Mouse (Mus musculus) heart, embryonic 15.5 days (tissue): ENCODE results near the gene Prdm10. TPM values are rescaled to one million over a fixed set of nuclear protein-coding genes. Genes with fewer than 3 reads are reported as not detected.

Source experiments
- ATAC-seq: fragments of 200-750 bp; cut with Nextera tagmentation; replicated peaks from 2 replicates; pipeline ENCODE4 v1.8.0; 2017; ENCODE audit warnings: low read depth, moderate TSS enrichment; ENCODE audit not compliant: insufficient number of reproducible peaks, insufficient read depth, low FRiP score
- H3K27ac ChIP-seq: fragments of 300-500 bp; sonication (generic); 2 replicates; pipeline ENCODE4 v1.5.1; 2015; ENCODE audit warnings: mild to moderate bottlenecking, inconsistent platforms
- H3K27me3 ChIP-seq: fragments of 300-500 bp; sonication (generic); 2 replicates; pipeline ENCODE4 v1.6.1; 2015; ENCODE audit warnings: inconsistent platforms
- H3K36me3 ChIP-seq: fragments of 300-500 bp; sonication (generic); 2 replicates; pipeline ENCODE4 v1.6.1; 2015; ENCODE audit warnings: mild to moderate bottlenecking, inconsistent platforms
- H3K4me1 ChIP-seq: fragments of 300-500 bp; sonication (generic); replicated peaks from 2 replicates; pipeline ENCODE4 v1.6.1; 2015; ENCODE audit warnings: inconsistent platforms
- H3K4me2 ChIP-seq: fragments of 300-500 bp; sonication (generic); 2 replicates; pipeline ENCODE4 v1.6.1; 2015; ENCODE audit warnings: inconsistent platforms, mild to moderate bottlenecking, moderate library complexity
- H3K4me3 ChIP-seq: fragments of 300-500 bp; sonication (generic); 2 replicates; pipeline ENCODE4 v1.5.1; 2015; ENCODE audit warnings: mild to moderate bottlenecking, inconsistent platforms
- H3K9ac ChIP-seq: fragments of 300-500 bp; sonication (generic); 2 replicates; pipeline ENCODE4 v1.6.1; 2015; ENCODE audit warnings: mild to moderate bottlenecking, inconsistent platforms
- H3K9me3 ChIP-seq: fragments of 300-500 bp; sonication (generic); replicated peaks from 2 replicates; pipeline ENCODE4 v1.6.1; 2016; ENCODE audit warnings: inconsistent platforms
- WGBS: fragments of 180-500 bp; shearing (Covaris S2); methylation state at CpG from one replicate; pipeline ENCODE4 v1.1.7; 2015; ENCODE audit warnings: mixed read lengths; 5-methylcytosine and 5-hydroxymethylcytosine counted together
- polyA plus RNA-seq: library from polyadenylated mRNA; unstranded; fragments of >200 nt; fragmentation: Nextera tagmentation; extraction: Ambion mirVana; gene quantifications from 2 replicates; pipeline ENCODE4 v1.2.1, GENCODE M21; 2015

Gene Prdm10
- polyA plus RNA-seq, 1 experiment from 2014 or later, result 3.2 TPM

DNA sequence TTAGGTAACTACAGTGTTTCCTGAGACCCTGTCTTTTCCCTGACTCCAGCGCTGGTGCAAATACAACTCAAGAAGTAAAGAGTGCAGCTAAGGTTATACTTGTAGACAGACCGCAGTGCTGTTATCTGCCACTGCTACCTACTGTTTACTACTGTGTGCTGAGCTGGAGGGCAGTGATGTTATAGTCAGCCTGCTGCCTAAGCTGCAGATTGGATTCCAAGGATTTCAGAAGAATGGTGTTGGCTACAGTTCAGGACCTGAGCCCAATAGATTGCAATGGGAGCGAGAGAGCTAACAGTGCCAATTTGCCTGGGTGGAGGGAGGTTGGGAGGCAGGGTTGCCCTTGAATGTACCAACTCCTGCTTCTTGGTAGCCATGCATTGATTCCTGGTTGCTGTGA, 25.5 kb downstream of the Prdm10 start:
- Histone ChIP-seq H3K27ac (no peak overlapping the region), H3K9me3 (no peaks in the 10 kb centered on the region), H3K4me2 (no peak overlapping the region), H3K4me1 (peaks cover 14% of the 10 kb centered on the region), H3K9ac (no peak overlapping the region), H3K27me3 (no peaks in the 10 kb centered on the region), H3K4me3 (no peak overlapping the region), H3K36me3 (no peaks in the 10 kb centered on the region)
- ATAC-seq, result no peak
- 67% methylated on average over 3 of the region's 3 CpGs for WGBS

DNA sequence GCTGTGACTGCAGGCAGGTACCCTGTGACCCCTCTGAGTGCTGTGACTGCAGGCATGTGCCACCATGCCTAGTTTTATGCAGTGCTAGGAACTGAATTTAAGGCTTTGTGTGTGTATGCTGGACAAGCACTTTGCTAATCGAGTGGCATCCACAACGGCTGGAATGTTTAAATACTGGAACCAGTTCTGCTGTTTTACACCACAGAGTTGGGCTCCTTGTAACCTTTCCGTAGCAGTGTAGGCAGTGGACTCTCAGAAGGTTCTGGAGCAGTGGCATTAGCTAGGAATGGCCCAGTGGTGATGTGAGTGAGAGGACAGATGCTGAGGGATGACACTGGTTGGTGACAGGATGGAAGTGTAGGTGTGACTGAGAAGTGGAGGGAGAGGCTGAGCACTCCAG, 26.9 kb downstream of the Prdm10 start:
- H3K4me3 ChIP-seq, result no peak overlapping the region
- no peaks in the 10 kb centered on the region for H3K9me3 ChIP-seq
- WGBS, result 83% methylated on average over 3 of the region's 3 CpGs
- no peaks in the 10 kb centered on the region for H3K27me3 ChIP-seq
- no peak for ATAC-seq
- H3K27ac ChIP-seq, result no peak overlapping the region
- no peak overlapping the region for H3K9ac ChIP-seq
- H3K4me1 ChIP-seq, result 0 out of 2 replicates have a peak, but pooled peaks cover 5% of the 10 kb centered on the region
- no peaks in the 10 kb centered on the region for H3K36me3 ChIP-seq
- no peak overlapping the region for H3K4me2 ChIP-seq

DNA sequence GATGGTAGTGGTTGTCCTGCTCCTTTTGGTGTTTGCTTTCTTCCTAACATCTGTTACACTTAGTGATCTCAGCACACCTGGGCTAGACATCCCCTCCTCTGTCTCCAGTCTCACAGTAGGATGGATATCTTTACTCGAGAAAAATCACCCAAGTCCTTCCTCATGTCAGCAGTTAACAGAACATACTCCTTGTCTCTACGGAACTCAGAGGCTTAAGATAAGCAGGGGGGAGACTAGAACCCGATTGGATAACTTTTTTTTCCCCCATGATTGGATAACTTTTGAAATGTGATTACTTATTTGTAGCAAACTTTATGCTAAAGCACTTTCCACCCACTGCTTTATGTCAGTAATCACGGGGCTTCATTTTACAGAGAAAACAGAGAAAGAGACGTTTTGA, 28.7 kb downstream of the Prdm10 start:
- no peak overlapping the region for H3K4me3 ChIP-seq
- no peaks in the 10 kb centered on the region for H3K36me3 ChIP-seq
- H3K9me3 ChIP-seq, result no peaks in the 10 kb centered on the region
- no peak overlapping the region for H3K4me2 ChIP-seq
- H3K4me1 ChIP-seq, result 0 out of 2 replicates have a peak, but pooled peaks cover 5% of the 10 kb centered on the region
- no peak overlapping the region for H3K9ac ChIP-seq
- 44% methylated on average over 5 of the region's 5 CpGs for WGBS
- ATAC-seq, result no peak
- H3K27ac ChIP-seq, result no peak overlapping the region
- H3K27me3 ChIP-seq, result no peaks in the 10 kb centered on the region

DNA sequence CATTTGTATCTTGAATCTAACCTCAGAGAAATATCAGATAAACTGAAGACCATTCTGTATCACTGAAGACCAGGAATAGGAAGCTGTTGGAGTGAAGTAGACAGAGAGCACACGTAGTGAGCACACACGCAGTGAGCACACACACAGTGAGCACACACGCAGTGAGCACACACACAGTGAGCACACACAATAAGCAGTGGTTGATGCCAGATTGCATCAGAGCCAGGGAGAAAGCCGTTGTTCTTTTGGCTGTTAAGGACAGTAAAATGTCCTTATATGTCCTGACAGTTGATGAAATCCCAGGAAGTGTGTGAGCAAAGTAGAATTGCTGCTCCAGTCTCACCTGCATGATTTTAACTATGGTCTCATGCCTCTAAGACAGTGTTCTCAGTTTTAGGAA, 30.3 kb downstream of the Prdm10 start:
- ATAC-seq, result no peak
- Histone ChIP-seq H3K4me2 (no peak overlapping the region), H3K9ac (no peak overlapping the region), H3K9me3 (no peaks in the 10 kb centered on the region), H3K4me3 (no peak overlapping the region), H3K27me3 (no peaks in the 10 kb centered on the region), H3K27ac (no peak overlapping the region), H3K36me3 (no peaks in the 10 kb centered on the region), H3K4me1 (0 out of 2 replicates have a peak, but pooled peaks cover 5% of the 10 kb centered on the region)
- 86% methylated on average over 4 of the region's 4 CpGs for WGBS

DNA sequence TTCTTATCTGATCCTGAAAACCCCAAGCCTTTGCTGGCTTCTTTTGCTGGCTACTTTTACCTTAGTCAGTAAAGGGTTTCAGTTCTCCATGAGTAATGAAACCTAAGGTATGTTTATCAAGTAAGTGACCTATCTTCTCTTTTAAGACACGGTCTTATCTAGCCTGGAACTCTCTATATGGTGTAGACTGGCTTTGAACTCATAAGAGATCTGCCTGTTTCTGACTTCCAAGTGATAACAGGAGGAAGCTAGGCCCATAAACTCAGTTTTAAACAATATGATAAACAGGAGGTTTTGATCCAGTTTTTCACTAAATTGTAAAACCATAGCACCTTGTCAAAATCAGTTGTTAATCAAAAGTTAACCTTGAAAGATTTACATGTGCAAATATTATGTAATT, 33.5 kb downstream of the Prdm10 start:
- no peak overlapping the region for H3K9ac ChIP-seq
- no peaks in the 10 kb centered on the region for H3K9me3 ChIP-seq
- 0 out of 2 replicates have a peak, but pooled peaks cover under 1% of the 10 kb centered on the region for H3K4me1 ChIP-seq
- H3K36me3 ChIP-seq, result no peaks in the 10 kb centered on the region
- no peak for ATAC-seq
- no peak overlapping the region for H3K27ac ChIP-seq
- H3K4me2 ChIP-seq, result no peak overlapping the region
- 58% methylated on average over 1 of the region's 1 CpGs for WGBS
- no peak overlapping the region for H3K4me3 ChIP-seq
- no peaks in the 10 kb centered on the region for H3K27me3 ChIP-seq

DNA sequence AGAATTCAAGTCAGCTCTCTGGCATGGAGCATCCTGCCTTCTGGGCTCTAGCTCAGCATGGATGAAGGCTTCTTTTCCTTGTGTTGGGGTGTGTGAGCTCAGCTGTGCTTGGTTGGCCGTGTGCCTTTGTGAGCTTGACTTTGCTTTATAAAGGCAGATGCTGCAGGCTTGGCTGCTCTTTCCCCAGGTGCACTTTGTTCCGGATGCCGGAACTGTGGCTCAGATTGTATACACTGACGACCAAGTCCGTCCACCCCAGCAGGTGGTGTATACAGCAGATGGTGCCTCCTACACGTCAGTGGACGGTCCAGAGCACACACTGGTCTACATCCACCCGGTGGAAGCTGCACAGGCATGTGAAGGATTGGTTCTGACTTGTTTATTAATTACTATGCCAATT, 35.6 kb downstream of the Prdm10 start:
- Histone ChIP-seq H3K4me2 (no peak overlapping the region), H3K27ac (no peak overlapping the region), H3K9ac (no peak overlapping the region), H3K36me3 (no peaks in the 10 kb centered on the region), H3K4me3 (no peak overlapping the region), H3K27me3 (no peaks in the 10 kb centered on the region), H3K4me1 (0 out of 2 replicates have a peak, but pooled peaks cover 5% of the 10 kb centered on the region), H3K9me3 (no peaks in the 10 kb centered on the region)
- WGBS, result 87% methylated on average over 8 of the region's 8 CpGs
- no peak for ATAC-seq

DNA sequence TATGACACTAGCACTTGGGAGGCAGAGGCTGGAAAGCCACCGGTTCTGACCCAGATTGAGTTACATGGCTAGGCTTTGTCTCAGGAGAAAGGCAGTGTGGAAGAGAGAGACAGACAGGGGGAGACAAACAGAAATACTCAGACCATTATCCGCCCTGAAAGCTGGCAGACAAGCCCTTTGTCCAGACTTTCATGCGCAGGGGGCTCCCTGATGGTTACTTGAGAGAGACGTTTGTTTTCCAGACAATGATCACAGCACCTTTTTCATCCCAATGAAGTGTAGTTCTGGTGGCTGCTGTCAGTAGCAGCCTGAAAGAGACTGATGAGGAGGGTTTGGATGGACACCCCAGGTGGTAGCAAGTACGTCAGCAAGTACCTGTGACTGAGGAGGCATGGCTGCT, 38.6 kb downstream of the Prdm10 start:
- H3K27me3 ChIP-seq, result no peaks in the 10 kb centered on the region
- no peak overlapping the region for H3K27ac ChIP-seq
- H3K9me3 ChIP-seq, result no peaks in the 10 kb centered on the region
- no peaks in the 10 kb centered on the region for H3K36me3 ChIP-seq
- H3K4me2 ChIP-seq, result no peak overlapping the region
- peaks cover 17% of the 10 kb centered on the region for H3K4me1 ChIP-seq
- ATAC-seq, result no peak
- H3K4me3 ChIP-seq, result no peak overlapping the region
- 80% methylated on average over 5 of the region's 5 CpGs for WGBS
- H3K9ac ChIP-seq, result no peak overlapping the region

DNA sequence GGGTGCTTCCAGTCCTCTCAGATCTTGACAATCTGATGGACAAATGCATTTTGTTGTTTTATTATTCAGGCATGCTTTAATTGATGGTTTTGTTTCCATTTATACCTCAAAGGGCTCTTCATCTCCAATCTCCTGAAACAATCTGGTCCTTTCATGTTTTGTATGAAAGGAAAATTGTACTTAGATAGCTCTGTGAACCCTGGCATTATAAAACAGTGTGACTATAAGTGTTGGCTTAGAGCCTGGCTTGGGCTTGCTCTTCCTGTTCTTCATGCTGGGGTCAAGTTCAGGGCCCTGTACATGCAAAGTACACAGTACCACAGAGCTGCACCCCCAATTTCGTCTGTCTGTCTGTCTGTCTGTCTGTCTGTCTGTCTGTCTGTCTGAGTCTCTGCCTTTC, 40.4 kb downstream of the Prdm10 start:
- Histone ChIP-seq H3K27me3 (no peaks in the 10 kb centered on the region), H3K9ac (no peak overlapping the region), H3K9me3 (no peaks in the 10 kb centered on the region), H3K4me2 (no peak overlapping the region), H3K4me3 (no peak overlapping the region), H3K36me3 (no peaks in the 10 kb centered on the region), H3K27ac (no peak overlapping the region), H3K4me1 (peaks cover 17% of the 10 kb centered on the region)
- 46% methylated on average over 1 of the region's 1 CpGs for WGBS
- ATAC-seq, result no peak

DNA sequence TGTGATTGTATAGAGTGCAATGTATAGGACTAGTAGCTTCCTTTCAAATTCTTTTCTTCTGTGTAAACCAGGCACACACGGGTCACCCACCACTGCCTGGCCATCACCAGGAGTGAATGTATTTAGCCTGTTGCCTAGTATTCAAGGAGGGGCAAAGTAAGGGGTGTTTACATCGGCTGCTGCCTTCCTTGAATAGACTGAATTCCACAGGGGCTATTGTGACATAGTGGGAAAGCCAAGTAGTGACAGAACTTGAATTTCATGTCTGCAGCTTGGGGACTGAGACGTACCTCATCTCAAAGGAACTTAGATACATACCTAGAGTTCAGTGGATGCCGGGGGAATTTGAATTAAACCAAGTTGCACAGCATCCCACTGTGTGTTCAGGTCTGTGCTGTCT, 41.2 kb downstream of the Prdm10 start:
- no peak for ATAC-seq
- no peak overlapping the region for H3K27ac ChIP-seq
- no peaks in the 10 kb centered on the region for H3K36me3 ChIP-seq
- H3K4me1 ChIP-seq, result peaks cover 17% of the 10 kb centered on the region
- 34% methylated on average over 4 of the region's 4 CpGs for WGBS
- no peak overlapping the region for H3K4me2 ChIP-seq
- no peak overlapping the region for H3K9ac ChIP-seq
- no peak overlapping the region for H3K4me3 ChIP-seq
- no peaks in the 10 kb centered on the region for H3K9me3 ChIP-seq
- no peaks in the 10 kb centered on the region for H3K27me3 ChIP-seq

DNA sequence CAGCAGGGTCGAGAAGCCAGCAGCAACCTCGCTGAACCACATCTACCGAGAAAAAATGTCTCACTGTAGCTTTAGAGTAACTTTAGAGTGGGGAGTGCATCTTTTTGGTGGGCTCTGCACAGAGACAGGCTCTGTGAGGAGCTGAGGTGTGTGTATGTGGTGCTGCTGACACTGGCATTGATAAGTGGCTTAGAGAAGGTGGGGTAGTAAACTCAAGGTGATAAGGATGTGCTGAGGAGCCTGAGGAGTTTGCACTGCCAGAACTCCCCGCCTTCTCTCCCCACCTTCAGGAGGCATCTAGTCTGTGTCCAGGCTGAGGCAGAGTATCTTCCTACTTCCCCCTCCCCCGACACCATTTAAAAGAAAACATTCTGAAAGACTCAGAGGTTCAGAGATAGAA, 41.8 kb downstream of the Prdm10 start:
- H3K4me2 ChIP-seq, result no peak overlapping the region
- H3K27me3 ChIP-seq, result no peaks in the 10 kb centered on the region
- peaks cover 17% of the 10 kb centered on the region for H3K4me1 ChIP-seq
- H3K36me3 ChIP-seq, result no peaks in the 10 kb centered on the region
- H3K27ac ChIP-seq, result no peak overlapping the region
- no peaks in the 10 kb centered on the region for H3K9me3 ChIP-seq
- H3K4me3 ChIP-seq, result no peak overlapping the region
- no peak overlapping the region for H3K9ac ChIP-seq
- no peak for ATAC-seq
- 51% methylated on average over 5 of the region's 5 CpGs for WGBS

DNA sequence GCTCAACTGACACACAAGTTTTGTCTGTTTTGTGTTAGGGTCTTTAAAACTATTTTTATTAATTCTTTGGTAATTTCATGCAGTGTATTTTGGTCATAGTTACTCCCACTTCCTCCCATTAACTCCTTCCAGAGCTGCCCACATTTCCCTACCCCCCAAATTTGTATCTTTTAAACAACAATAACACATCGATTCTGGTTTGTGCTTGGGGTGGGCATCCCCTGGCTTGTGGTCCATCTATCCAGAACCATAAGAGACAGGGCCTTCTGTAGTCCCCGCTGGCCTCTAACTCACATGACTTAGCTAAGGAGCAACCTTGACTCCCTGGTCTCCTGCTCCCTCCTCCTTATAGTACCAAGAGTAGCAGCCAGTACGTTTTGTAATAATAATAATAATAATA, 50.5 kb downstream of the Prdm10 start:
- no peak overlapping the region for H3K9ac ChIP-seq
- H3K27ac ChIP-seq, result no peak overlapping the region
- no peaks in the 10 kb centered on the region for H3K4me1 ChIP-seq
- 77% methylated on average over 3 of the region's 3 CpGs for WGBS
- peaks cover 3% of the 10 kb centered on the region; the same call in 1 of the 2 replicates for H3K36me3 ChIP-seq
- ATAC-seq, result no peak
- no peaks in the 10 kb centered on the region for H3K27me3 ChIP-seq
- H3K4me2 ChIP-seq, result no peak overlapping the region
- H3K4me3 ChIP-seq, result no peak overlapping the region
- no peaks in the 10 kb centered on the region for H3K9me3 ChIP-seq

DNA sequence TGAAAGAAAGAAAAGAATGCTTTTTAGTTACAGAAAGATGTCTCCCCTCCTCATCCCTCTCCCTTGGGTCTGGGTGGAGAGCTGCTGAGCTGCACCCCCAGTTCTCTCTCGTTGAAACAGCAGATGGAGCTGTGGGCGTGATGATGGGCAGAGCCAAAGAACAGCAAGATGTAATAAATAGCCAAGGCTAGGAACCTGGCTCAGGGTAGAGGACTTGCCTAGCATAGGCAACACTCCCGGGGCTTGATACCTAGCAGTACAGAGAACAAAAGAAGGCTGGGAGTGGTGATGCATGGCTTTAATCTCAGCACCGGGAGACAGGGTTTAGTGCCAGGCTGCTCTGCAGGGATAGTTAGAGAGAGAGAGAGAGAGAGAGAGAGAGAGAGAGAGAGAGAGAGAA, 50.9 kb downstream of the Prdm10 start:
- WGBS, result 57% methylated on average over 4 of the region's 4 CpGs

More for the DNA sequence above, 50.9 kb downstream of the Prdm10 start:
- Histone ChIP-seq H3K36me3 (peaks cover 3% of the 10 kb centered on the region; the same call in 1 of the 2 replicates), H3K27me3 (no peaks in the 10 kb centered on the region), H3K4me1 (no peaks in the 10 kb centered on the region), H3K4me3 (no peak overlapping the region), H3K9me3 (no peaks in the 10 kb centered on the region), H3K4me2 (no peak overlapping the region), H3K27ac (no peak overlapping the region), H3K9ac (no peak overlapping the region)
- no peak for ATAC-seq
